Mouse (Mus musculus) cerebral cortex, adult 2 months (tissue): ENCODE data around the gene Smyd4.

Source experiments
- WGBS: fragments of 180-500 bp; shearing (Covaris S2); methylation state at CpG from one replicate; pipeline ENCODE4 v1.1.7; 2018; 5-methylcytosine and 5-hydroxymethylcytosine counted together

Gene Smyd4

DNA sequence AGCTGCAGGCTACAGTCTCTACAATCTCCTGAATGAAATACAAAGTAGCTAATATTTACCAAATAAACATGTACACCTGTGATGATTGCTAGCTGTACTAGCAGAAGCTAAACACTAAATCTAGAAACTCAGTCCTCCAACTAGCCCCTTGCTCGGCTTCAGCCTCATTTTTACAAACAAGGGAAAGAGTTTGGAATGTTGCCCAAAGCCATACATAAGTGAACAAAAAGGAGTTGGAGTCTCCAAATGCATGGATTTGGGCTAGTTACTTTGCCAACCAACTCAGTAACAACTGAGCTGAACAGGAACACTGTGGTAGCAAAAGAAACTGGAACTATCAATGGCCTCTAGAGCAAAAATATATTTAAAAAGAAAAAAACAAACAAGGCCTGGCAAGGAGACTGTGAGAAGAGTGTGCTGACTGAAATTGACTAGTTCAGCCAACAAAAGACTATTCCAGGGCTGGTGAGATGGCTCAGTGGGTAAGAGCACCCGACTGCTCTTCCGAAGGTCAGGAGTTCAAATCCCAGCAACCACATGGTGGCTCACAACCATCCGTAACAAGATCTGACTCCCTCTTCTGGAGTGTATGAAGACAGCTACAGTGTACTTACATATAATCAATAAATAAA, 1.6 kb upstream of the Smyd4 start:
- 62% methylated on average over 4 of the region's 4 CpGs for WGBS

- WGBS, result 40% methylated on average over 10 of the region's 10 CpGs
These were observed 1.0 kb upstream of the Smyd4 start for GRCm38 (mm10) chr11:75347188-75347585.

DNA sequence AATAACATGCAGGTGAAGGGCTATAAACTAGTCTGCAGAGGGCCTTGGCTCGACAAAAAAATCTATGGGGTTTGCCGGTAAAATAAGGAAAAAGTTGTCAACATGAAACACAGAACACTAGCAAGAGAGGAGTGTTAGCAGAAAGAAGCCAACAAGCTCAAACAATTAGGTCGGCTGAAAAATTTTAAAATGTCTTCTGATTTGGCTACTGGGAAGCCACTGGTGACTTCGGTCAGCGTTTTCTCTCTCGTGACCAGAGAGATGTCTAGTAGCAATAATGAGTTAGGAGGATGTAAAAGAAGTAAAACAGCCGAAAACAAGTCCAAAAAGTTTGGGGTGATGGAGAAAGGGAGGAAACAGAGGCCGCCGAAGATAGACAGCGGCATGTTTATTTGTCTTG, 637 bp upstream of the Smyd4 start:
- WGBS, result under 1% methylated on average over 10 of the region's 10 CpGs

DNA sequence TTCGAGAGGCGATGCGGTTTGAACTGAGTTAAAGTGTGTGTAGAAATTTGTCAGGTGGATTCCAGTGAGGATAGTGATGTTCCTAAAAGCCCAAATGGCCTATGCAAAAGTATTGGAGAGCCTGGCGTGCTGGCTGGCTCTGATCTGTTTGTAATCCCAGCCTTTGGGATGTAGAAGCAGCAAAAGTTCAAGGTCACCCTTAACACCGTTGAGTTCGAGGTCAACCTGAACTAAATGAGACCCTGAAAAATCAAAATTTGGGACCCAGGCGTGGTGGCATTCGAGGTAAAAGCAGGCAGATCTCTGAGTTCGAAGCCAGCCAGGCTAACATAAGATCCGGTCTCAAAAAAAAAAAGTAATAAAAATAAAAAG, 643 bp downstream of the Smyd4 start:
- WGBS, result 48% methylated on average over 10 of the region's 10 CpGs

GRCm38 (mm10) chr11:75355475-75355874, 7.2 kb downstream of the Smyd4 start:
- 72% methylated on average over 1 of the region's 1 CpGs for WGBS

DNA sequence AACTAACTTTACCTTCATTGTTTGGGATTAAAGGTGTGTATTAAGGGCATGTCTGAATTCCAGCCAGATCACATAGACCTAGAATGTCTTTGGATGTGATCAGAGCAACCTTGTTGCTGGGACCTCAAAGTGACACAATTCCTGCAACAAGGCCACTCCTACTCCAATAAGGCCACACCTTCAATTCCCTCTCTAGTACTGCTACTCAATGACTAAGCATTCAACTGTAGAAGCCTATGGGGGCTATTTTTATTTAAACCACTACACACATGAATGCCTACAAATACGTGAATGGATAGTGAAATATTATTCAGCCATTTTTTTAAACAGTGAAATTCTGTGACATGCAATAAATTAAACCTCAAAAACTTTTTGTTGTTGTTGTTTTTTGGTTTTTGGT, 28.9 kb downstream of the Smyd4 start:
- WGBS, result 91% methylated on average over 1 of the region's 1 CpGs

DNA sequence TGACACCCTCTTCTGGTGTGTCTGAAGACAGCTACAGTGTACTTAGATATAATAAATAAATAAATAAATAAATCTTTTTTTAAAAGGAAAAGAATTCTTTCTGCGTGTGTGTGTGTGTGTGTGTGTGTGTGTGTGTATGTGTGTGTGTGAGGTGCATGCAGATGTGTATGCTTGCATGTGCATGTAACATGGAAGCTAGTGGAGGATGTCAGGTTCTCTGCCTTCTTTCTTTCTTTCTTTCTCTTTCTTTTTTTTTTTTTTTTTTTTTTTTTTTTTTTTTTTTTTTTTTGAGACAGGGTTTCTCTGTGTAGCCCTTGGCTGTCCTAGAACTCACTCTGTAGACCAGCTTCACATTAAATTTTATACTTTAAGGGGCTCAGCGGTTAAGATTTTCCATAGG, 30.6 kb downstream of the Smyd4 start:
- 95% methylated on average over 2 of the region's 2 CpGs for WGBS

DNA sequence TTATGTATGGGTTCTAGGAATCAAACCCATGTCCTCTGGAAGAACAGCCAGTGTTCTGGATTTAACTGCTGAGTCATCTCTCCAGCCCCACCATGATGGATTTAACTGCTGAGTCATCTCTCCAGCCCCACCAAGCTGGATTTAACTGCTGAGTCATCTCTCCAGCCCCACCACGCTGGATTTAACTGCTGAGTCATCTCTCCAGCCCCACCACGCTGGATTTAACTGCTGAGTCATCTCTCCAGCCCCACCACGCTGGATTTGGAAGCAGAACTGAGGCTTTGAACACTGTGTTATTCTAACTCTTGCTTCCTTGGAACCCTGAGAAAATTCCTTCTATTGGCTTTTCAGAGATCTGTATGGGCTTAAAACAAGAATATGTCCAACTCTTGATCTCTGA, 35.3 kb downstream of the Smyd4 start:
- 22% methylated on average over 3 of the region's 3 CpGs for WGBS

- WGBS, result 72% methylated on average over 1 of the region's 1 CpGs
These were observed 47.4 kb downstream of the Smyd4 start for GRCm38 (mm10) chr11:75395611-75396010.

- 46% methylated on average over 7 of the region's 7 CpGs for WGBS
These were observed 49.2 kb downstream of the Smyd4 start for GRCm38 (mm10) chr11:75397452-75397851.

DNA sequence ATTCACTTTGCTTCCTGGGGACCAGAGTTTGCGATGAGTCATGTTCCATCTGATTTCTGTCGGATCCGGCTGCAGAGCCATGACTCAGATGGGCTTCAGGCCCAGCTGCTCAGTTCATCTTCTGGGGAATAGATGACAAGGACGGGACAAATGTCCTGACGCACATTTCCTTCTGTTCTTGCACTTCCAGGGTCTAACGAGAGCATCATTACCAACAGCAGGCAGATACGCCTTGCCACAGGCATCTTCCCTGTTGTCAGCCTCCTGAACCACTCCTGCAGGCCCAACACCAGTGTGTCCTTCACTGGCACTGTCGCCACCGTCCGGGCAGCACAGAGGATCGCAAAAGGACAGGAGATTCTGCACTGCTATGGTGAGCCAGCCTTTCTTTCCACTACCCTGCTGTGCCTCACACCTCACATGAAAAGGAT, 51.2 kb downstream of the Smyd4 start:
- 59% methylated on average over 11 of the region's 11 CpGs for WGBS

GRCm38 (mm10) chr11:75400099-75400498, 51.9 kb downstream of the Smyd4 start:
- 70% methylated on average over 9 of the region's 9 CpGs for WGBS

- WGBS, result 31% methylated on average over 5 of the region's 5 CpGs
These were observed 54.0 kb downstream of the Smyd4 start for GRCm38 (mm10) chr11:75402271-75402690.

- 81% methylated on average over 6 of the region's 6 CpGs for WGBS
These were observed 55.2 kb downstream of the Smyd4 start for GRCm38 (mm10) chr11:75403301-75404052.

- WGBS, result 94% methylated on average over 6 of the region's 6 CpGs
These were observed 56.6 kb downstream of the Smyd4 start for GRCm38 (mm10) chr11:75404801-75405200.

GRCm38 (mm10) chr11:75406104-75406503, 57.9 kb downstream of the Smyd4 start:
- WGBS, result 72% methylated on average over 4 of the region's 4 CpGs

DNA sequence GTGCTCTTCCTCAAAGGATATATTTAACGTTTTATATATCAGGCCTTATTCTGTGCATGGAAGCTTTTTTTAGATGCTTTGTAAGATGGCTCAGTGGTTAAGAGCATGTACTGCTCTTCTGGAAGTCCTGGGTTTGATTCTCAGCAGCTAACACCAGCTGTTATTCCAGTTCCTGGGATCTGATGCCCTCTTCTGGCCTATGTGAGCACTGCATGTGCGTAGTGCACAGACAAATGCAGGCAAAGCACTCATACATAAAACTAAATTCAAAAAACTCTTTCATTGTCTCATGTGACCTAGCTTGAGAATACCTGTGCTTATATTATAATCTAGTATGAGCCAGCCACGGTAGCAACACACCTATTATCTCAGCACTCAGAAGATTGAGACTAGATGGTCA, 58.6 kb downstream of the Smyd4 start:
- 62% methylated on average over 3 of the region's 3 CpGs for WGBS

GRCm38 (mm10) chr11:75409679-75410575, 61.7 kb downstream of the Smyd4 start:
- WGBS, result 82% methylated on average over 17 of the region's 17 CpGs

DNA sequence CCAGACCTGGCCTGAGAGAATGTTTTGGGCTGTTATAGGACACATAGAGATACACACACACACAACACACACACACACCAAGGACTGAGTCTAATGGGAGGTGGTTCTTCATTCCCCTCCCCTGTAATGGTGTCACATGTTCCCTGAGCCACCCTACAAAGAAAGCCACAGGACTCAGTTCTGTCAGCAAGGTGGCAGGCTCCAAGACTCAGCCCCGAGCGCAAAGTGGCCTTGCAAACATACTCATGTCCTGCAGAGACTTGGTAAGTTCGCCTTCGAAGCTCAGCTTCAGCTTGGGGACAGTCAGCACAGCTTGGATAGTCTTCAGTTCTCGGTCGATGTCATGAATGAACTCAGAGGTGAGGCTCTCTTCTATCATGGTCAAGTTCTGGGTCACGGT, 62.4 kb downstream of the Smyd4 start:
- WGBS, result 94% methylated on average over 7 of the region's 7 CpGs

DNA sequence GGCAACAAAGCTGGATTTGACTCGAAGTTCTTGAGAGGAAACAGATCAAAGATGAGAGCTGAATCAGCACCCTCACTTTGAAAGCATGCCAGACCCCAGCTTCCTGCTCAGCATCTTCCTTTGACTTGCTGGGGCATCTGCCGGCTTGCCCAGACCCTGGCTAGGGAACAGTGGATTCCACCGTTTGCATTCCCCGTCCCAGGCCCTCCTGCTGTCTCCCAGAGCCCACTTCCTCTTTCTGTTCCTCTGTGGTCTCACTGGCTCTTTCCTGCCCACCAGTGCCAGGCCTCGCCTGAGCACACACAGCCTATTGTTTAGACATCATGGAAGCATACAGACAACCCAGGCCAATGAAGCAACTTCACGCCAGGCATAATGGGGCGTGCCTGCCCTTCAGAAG, 66.9 kb downstream of the Smyd4 start:
- WGBS, result 43% methylated on average over 7 of the region's 7 CpGs

GRCm38 (mm10) chr11:75415994-75416393, 67.8 kb downstream of the Smyd4 start:
- 88% methylated on average over 13 of the region's 13 CpGs for WGBS

DNA sequence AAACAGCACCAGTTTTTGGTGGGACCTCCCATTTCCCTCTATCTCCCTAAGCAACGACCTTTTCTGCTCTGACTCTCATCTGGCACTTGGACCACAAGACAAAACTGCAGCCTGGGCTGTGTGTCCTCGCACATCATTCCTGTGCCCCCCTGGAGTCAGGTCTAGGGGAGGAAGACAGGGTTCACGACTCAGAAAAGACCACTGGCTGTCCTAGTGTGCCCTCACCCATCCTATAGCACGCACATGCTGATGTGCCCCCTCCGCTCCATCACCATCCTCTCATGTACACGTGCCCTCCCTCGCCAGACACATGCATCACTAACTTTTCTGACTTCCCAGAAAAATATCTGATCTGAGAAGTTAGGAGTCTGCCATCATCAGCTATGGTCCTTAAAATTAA, 71.8 kb downstream of the Smyd4 start:
- WGBS, result 88% methylated on average over 7 of the region's 7 CpGs
